8 mouse cellular contexts compared by ENCODE assay signal in the genomic region with DNA sequence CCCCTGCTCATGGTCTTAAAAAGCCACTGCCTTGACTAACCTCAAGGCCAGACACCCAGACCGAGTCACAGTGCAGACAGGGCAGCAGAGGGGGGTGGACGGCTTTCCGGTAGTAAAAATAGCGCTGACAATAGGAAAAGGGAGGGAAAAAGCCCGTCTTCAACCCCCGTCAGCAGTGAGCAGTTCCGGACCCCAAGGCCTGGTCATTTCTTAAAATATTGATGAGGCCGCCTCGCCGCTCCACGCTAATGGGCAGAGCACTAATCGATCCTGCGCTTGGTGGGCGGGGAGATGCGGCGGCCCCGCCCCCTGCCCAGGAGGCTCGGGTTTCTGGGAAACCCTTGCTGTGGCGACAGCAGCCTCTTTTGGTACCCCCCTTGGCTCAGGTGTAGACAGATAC. TPM values are rescaled to one million over a fixed set of nuclear protein-coding genes. Genes with fewer than 3 reads are reported as not detected.
DNase-seq lines count a peak whose midpoint lies in the region; ATAC-seq and TF ChIP-seq lines count a peak whose summit lies in the region.

No protein-coding gene starts in this region.

- 3% methylated on average over 19 of the region's 19 CpGs for WGBS in hindbrain, embryonic 16.5 days
- 6% methylated on average over 19 of the region's 19 CpGs for WGBS in liver, postnatal 0 days (ENCODE audit: insufficient replicate concordance)

- H3K36me3 ChIP-seq in hindbrain, embryonic 16.5 days (ENCODE audit: control insufficient read depth, insufficient read depth, low read length) = no peaks in the 10 kb centered on the region
- no peaks in the 10 kb centered on the region for H3K36me3 ChIP-seq in liver, postnatal 0 days (replicated peaks; ENCODE audit: insufficient read depth, low read length)

- H3K4me1 ChIP-seq in hindbrain, embryonic 16.5 days (ENCODE audit: control insufficient read depth, insufficient read depth, low read depth, low read length) = peaks cover 28% of the 10 kb centered on the region
- peaks cover 10% of the 10 kb centered on the region for H3K4me1 ChIP-seq in liver, postnatal 0 days (ENCODE audit: insufficient read depth)

- ATAC-seq in hindbrain, embryonic 16.5 days = no peak
- ATAC-seq in liver, postnatal 0 days = peak; percentile 27; the same call in 1 of the 2 replicates

- no peak for TF ChIP-seq EP300 in liver, postnatal 0 days (IDR thresholded peaks at IDR 0.05; ENCODE audit: low read depth)

- DNase-seq in adrenal gland, postnatal 25 days = peak; percentile 24
- no peak for DNase-seq in adrenal gland, adult 18-20 months (ENCODE audit: low spot score in 2 of 2)
- DNase-seq in ZHBTc4 (ENCODE audit: low read depth, low spot score) = peak; percentile 18
- peak; percentile 39 for DNase-seq in liver, postnatal 0 days
- no peak for DNase-seq in frontal cortex, postnatal 10 days (ENCODE audit: low spot score in 2 of 2)
- DNase-seq in left cerebral cortex, adult 18-20 months (ENCODE audit: low spot score in 2 of 2) = no peak
- no peak for DNase-seq in yolk sac, embryonic 10.5 days (ENCODE audit: low spot score)

- H3K27me3 ChIP-seq in hindbrain, embryonic 16.5 days (replicated peaks; ENCODE audit: control insufficient read depth, insufficient read depth, low read length) = no peaks in the 10 kb centered on the region
- 0 out of 2 replicates have a peak, but pooled peaks cover 3% of the 10 kb centered on the region for H3K27me3 ChIP-seq in liver, postnatal 0 days (ENCODE audit: insufficient read depth, low read length)

- peak overlapping the region; percentile 19 for H3K9ac ChIP-seq in hindbrain, embryonic 16.5 days (ENCODE audit: low read depth, low read length)
- H3K9ac ChIP-seq in liver, postnatal 0 days (replicated peaks) = no peak overlapping the region

- no peak overlapping the region for H3K27ac ChIP-seq in hindbrain, embryonic 16.5 days (ENCODE audit: low read depth, low read length)
- no peak overlapping the region for H3K27ac ChIP-seq in liver, postnatal 0 days (ENCODE audit: low read depth)

- peak overlapping the region; percentile 63 for H3K4me2 ChIP-seq in hindbrain, embryonic 16.5 days (ENCODE audit: low read length)
- H3K4me2 ChIP-seq in liver, postnatal 0 days (ENCODE audit: low read depth, low read length) = peak overlapping the region; percentile 64

- TF ChIP-seq CTCF in liver, postnatal 0 days (IDR thresholded peaks at IDR 0.05; ENCODE audit: low read depth) = no peak

- peak overlapping the region; percentile 35 for H3K4me3 ChIP-seq in hindbrain, embryonic 16.5 days (ENCODE audit: low read length)
- peak overlapping the region; percentile 27; the same call in 1 of the 2 replicates for H3K4me3 ChIP-seq in liver, postnatal 0 days (ENCODE audit: low read depth, low read length)

- no peaks in the 10 kb centered on the region for H3K9me3 ChIP-seq in hindbrain, embryonic 16.5 days (ENCODE audit: control insufficient read depth, low read length)
- no peaks in the 10 kb centered on the region for H3K9me3 ChIP-seq in liver, postnatal 0 days (ENCODE audit: low read length)

RNA-seq across cellular contexts. Expression of a gene that starts 8.7 kb away (rescaled TPM):
- 14.2 and 26.8 TPM in 2 replicates for total RNA-seq in adrenal gland, postnatal 25 days (2021)
- 10 to 100 TPM; 21.8 to 85.0 TPM for total RNA-seq in adrenal gland, adult 18-20 months (2021)
- polyA plus RNA-seq in hindbrain, embryonic 16.5 days (2015; fragmentation: Nextera tagmentation; extraction: Ambion mirVana) = 19.4 and 24.9 TPM in 2 replicates
- 1.3 and 1.7 TPM in 2 replicates for polyA plus RNA-seq in liver, postnatal 0 days (2015; fragmentation: Nextera tagmentation; extraction: Ambion mirVana)
- total RNA-seq in left cerebral cortex, adult 18-20 months (2021) = 1 to 10 TPM; 7.5 to 8.4 TPM

RNA-seq across cellular contexts. Expression of a gene that starts 38.8 kb away (rescaled TPM):
- 30.6 and 35.9 TPM in 2 replicates for total RNA-seq in adrenal gland, postnatal 25 days (2021)
- total RNA-seq in adrenal gland, adult 18-20 months (2021) = 10 to 100 TPM; 38.7 to 48.9 TPM
- 63.1 and 67.2 TPM in 2 replicates for polyA plus RNA-seq in hindbrain, embryonic 16.5 days (2015; fragmentation: Nextera tagmentation; extraction: Ambion mirVana)
- polyA plus RNA-seq in liver, postnatal 0 days (2015; fragmentation: Nextera tagmentation; extraction: Ambion mirVana) = 19.6 and 19.9 TPM in 2 replicates
- total RNA-seq in left cerebral cortex, adult 18-20 months (2021) = 10 to 100 TPM; 36.2 to 40.7 TPM

Comparison
In these comparisons a context has a peak if more than half of its experiments do, and no peak if none do; other contexts are left out.
1. DNase-seq: peak in adrenal gland, postnatal 25 days (single experiment), ZHBTc4 (single experiment) and liver, postnatal 0 days (single experiment); none in adrenal gland, adult 18-20 months (0 of 2), frontal cortex, postnatal 10 days (0 of 2), left cerebral cortex, adult 18-20 months (0 of 2) and yolk sac, embryonic 10.5 days (single experiment).